Mouse (Mus musculus): ENCODE results near the gene Bcam.

Gene Bcam

DNA sequence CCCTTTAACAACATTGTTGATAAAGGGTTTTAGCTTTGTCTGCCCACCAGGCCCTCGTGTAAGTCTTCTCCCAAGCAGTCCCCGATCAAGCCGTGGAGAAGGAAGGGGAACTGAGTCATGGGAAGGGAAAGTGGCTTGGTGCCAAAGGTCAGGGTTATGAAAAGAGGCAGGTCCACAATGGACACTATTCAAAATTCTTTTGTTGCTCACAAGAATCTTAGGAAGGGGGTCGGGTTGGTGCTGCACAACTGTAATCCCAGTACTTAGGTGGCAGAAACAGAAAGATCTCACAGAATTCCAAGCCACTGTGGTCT, 19.8 kb downstream of the Bcam start:
- DNase-seq: no peak

DNA sequence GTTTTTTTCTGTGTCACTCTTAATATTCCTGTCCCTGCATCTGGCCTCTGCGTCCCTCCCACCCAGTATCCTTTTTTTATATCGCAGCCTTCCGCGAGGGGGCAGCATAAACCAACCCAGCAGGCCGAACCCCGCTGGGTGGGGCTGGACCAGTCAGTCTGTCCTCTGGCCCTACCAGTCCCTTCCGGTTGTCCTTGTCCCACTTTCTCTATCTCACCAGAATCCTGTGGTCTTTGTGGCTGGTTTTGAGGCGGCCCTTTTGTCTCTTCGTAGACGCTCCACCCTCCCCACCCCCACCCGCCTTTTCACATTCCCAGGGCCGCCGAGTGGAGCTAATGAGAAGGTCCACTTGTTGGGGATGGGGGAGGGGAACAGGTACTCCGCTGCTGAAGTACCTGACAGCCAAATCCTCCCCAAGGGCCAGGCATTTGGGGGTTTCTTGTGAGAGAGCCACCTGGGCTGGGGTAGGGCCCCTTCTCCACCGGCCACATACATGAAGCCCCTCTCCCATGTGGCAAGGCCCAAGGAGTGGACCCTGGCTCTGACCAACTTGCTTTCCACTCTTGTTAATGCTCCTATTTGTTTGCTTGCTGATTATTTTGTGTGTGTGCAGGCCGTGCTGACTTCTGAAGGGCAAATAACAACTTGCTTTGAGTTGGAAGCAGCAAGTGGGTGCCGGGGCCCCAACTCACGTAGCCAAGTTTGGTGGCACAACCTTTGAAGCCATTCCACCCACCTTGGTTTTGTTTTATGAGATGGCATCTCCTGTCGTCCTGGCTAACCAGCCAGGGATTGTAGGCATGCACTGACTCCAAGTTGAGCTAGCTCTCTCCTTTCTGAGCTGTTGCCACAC, 20.4 kb downstream of the Bcam start, which contains the start of gene Nectin2:
Gene Nectin2 (minus strand): TSS at position 267 of the 853 bp plus-strand sequence.
- peak; percentile 89 for DNase-seq

- DNase-seq: peak; percentile 99
These were observed 21.2 kb downstream of the Bcam start for GRCm38 (mm10) chr7:19749389-19750216.

DNA sequence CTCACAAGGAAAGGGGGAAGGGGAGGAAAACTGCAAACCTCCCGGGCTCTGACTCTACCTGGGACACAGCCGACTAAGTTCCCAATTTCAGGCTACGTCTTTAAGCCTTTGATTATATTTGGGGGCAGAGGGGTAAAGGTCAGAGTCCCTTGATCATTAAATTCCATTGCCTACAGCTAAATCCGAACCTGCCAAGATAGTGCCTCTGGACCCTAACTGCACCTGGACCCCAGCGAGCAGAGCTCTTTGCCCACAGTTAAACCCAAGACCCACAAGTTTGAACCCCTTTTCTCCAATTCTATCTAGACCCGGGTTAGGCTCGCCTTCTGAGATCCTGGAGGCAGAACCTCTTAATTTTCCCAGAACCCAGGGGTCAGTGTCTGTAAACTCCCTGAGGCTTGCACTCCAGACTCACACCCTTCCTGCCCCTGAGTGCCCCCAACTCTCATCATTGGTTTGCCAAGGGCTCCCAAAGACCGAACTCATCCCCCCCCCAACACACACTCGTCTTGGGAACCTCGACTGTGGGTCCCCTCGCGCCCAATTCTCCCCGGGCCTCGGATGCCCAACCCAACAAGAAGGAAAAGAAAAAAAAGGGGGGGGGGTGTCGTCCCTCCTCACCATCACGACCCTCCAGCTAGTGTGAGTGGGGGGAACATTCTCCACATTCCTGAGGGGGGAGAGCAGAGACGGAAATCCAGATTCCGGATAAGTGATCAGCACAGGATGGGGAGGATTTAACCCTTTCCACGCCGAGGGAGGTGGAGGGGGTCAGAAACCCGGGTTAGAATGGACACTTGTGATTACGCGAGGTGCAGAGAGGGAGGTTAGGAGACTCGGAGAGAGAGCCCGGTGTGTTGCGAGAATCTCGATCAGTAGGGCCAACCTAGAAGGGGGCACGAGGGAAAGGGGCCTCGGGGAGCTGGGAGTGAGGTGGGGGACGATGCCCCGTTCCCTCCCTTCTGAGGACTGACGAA, 22.3 kb downstream of the Bcam start:
- DNase-seq: peak; percentile 78

GRCm38 (mm10) chr7:19747420-19748218, 23.2 kb downstream of the Bcam start:
- peak; percentile 58 for DNase-seq

- DNase-seq: no peak
These were observed 24.2 kb downstream of the Bcam start for GRCm38 (mm10) chr7:19746426-19747201.

GRCm38 (mm10) chr7:19745971-19746370, 24.8 kb downstream of the Bcam start:
- DNase-seq: no peak

GRCm38 (mm10) chr7:19744590-19745385, 26.0 kb downstream of the Bcam start:
- peak; percentile 42 for DNase-seq

DNA sequence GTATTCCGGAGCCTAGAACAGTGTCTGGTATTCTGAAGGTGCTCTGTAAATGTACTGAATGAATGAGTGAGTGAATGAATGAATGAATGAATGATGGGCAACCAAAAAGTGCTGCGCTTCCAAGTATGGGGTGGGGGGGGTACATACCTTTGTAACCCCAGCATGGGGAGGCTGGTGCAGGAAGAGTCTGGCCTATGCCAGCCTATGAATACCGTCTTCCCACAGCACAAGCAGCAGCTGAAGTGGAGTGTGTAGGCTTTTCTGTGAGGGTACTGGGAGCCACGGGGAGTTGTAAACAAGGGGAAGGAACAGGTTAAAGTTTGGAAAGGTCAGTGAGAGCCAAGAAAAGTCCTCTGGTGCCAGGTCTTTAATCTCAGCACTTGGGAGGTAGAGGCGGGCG, 27.0 kb downstream of the Bcam start:
- DNase-seq: no peak

GRCm38 (mm10) chr7:19742468-19742867, 28.3 kb downstream of the Bcam start:
- no peak for DNase-seq

- DNase-seq: peak; percentile 54
These were observed 29.3 kb downstream of the Bcam start for GRCm38 (mm10) chr7:19741329-19742031.

GRCm38 (mm10) chr7:19740269-19740668, 30.5 kb downstream of the Bcam start:
- no peak for DNase-seq

DNA sequence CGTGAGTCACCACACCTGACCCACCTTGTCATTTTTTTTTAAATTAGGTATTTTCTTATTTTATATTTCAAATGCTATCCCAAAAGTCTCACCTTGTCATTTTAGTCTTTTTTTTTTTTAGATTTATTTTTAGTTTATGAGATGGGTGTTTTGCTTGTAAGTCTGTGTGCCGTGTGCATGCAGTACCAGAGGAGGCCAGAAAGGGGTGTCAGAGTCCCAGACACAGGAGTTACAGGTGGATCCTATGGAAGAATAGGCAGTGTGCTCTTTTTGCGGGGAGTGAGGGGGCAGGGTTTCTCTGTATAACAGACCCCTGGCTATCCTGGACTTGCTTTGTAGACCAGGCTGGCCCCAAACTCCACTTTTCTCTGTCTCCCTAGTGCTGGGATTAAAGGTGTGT, 32.0 kb downstream of the Bcam start:
- no peak for DNase-seq

GRCm38 (mm10) chr7:19736389-19737057, 34.3 kb downstream of the Bcam start:
- no peak for DNase-seq

GRCm38 (mm10) chr7:19734178-19734666, 36.6 kb downstream of the Bcam start:
- DNase-seq: no peak

DNA sequence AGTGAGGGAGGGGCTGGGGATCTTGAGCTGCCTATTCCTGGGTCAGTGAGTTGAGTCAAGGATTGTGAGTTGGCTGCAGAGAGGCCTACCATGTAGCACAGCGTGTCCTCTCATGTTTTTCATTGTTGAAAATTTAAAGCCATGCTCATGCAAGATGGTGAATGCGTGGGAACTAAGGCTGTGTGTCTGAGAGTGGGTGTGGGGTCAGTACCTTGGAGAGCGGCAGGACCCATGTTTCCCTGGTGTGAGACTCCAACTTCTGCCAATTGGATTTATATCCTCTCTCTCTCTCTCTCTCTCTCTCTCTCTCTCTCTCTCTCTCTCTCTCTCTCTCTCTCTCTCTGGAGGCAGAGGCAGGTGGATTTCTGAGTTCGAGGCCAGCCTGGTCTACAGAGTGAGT, 44.3 kb downstream of the Bcam start:
- no peak for DNase-seq

- no peak for DNase-seq
These were observed 46.6 kb downstream of the Bcam start for GRCm38 (mm10) chr7:19724167-19724566.

DNA sequence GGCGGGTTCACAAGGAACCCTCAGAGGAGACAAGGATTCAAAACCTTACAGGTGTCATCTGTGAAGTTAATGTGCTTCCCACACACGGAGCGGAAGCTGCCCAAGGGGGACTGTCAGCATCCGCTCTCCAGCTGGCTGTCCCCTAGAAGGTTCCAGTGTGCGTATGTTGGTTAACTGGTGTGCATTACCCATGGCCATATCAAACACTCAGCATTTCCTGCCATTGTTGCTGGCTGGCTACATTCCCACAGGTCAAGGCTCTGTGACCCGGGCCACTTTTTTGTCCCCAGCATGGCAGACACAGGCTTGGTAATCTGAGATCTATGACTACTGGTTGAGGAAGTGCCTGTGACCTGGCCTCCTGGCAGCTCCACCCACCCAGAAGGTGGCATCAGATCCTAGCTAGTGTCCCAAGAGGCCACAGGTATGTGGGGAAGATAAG, 48.0 kb downstream of the Bcam start:
- no peak for DNase-seq

DNA sequence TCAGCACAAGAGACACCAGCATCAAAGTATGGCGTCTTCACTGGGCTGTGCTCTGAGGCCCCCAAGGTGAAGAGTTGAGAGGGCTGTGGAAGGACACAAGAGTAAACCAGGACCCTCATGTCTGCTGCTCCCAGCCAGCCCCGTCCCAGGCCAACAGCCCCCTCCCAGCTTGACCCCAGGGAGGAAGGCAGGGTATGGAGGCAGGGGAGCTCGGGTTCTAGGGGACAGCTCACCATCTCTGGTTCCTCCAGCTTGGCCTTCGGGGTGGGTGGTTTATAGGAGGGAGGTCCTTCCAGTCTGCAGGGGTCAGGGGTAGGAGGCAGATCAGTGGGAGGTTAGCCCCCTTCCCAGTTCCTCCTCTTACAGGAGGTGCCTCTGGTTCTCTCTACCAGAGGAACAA, 51.6 kb downstream of the Bcam start:
- DNase-seq: no peak

Data from embryo, embryonic 11 days (tissue).